Mouse (Mus musculus) bone marrow, adult 2 months (tissue): Measurements from ENCODE around the gene Kif14. TPM values are rescaled to one million over a fixed set of nuclear protein-coding genes. Genes with fewer than 3 reads are reported as not detected.

Experiments used
- H3K27ac ChIP-seq: fragments of 200-500 bp; 2 replicates; pipeline ENCODE4 v1.5.1; 2012; ENCODE audit warnings: low read depth, mild to moderate bottlenecking, control low read depth, inconsistent platforms, low read length; ENCODE audit not compliant: control insufficient read depth, poor library complexity, insufficient read depth
- H3K4me1 ChIP-seq: fragments of 200-500 bp; 2 replicates; pipeline ENCODE4 v1.6.1; 2011; ENCODE audit warnings: low read length; ENCODE audit not compliant: control insufficient read depth, insufficient read depth
- H3K4me3 ChIP-seq: fragments of 200-500 bp; replicated peaks from 2 replicates; pipeline ENCODE3; 2011; ENCODE audit warnings: mild to moderate bottlenecking, low read depth, low read length, control low read depth; ENCODE audit not compliant: control insufficient read depth
- CTCF ChIP-seq: fragments of 200-500 bp; IDR thresholded peaks from 2 replicates; pipeline ENCODE4 v1.5.1; 2011; ENCODE audit warnings: low read length, control low read depth; ENCODE audit not compliant: control insufficient read depth, insufficient read depth
- POLR2A ChIP-seq: fragments of 200-500 bp; IDR thresholded peaks from 2 replicates; pipeline ENCODE4 v1.6.1; 2011; ENCODE audit warnings: low read depth, mild to moderate bottlenecking, control low read depth, low read length, borderline replicate concordance; ENCODE audit not compliant: control insufficient read depth
- WGBS: fragments of 180-500 bp; shearing (Covaris S2); methylation state at CpG from one replicate; pipeline ENCODE4 v1.1.7; 2018; 5-methylcytosine and 5-hydroxymethylcytosine counted together
- polyA plus RNA-seq: library from polyadenylated mRNA; stranded (reverse); fragments of >200 nt; gene quantifications from 2 replicates; pipeline ENCODE4 v1.2.4, GENCODE M21; 2011; ENCODE audit warnings: low replicate concordance; ENCODE audit not compliant: missing spikeins, insufficient read depth, insufficient read length

The Kif14 gene
- polyA plus RNA-seq, 1 experiment: 15.0 TPM

DNA sequence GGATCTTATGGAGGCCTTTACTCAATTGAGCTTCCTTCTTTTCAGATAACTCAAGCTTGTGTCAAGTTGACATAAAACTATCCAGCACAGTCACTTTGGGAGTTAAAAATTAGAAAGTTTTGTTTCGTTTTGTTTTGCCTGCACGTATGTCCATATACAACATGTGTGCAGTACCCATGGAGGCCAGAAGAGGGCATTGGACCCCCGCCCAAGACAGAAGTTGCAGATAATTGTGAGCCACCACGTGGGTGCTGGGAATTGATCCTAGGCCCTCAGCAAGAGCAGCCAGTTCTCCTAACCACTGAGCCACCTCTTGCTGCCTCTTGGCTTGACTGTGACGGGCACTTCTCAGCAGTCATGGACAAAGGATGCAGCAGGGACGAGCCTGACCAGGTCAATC is 70.8 kb downstream of the Kif14 start:
- Histone ChIP-seq H3K4me3 (no peak overlapping the region), H3K4me1 (no peaks in the 10 kb centered on the region), H3K27ac (no peak overlapping the region)
- TF ChIP-seq POLR2A: no peak
- TF ChIP-seq CTCF: 0 out of 2 replicates have a peak, but pooled peaks have one; percentile 17
- WGBS: 84% methylated on average over 6 of the region's 6 CpGs

DNA sequence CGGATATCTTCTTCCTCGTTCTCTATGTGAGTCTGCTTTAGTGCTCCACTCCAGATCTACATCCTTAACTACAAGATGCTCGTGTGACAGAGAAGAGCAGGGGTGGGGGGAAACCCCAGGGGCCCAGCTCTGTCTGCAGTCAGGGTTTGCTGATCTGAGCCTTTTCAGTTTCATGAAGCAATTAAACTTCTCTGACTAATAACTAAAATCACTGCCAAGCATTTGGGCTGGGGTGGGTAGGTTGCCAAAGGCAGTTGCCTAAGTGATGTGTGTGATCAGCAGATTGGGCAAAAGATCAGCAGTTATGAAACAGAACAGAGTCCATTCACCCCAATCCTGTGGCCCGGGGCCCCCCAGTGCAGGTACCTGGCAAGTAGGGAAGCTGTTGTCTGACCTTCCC is 72.1 kb downstream of the Kif14 start:
- 74% methylated on average over 4 of the region's 4 CpGs for WGBS
- Histone ChIP-seq H3K4me3 (no peak overlapping the region), H3K27ac (no peak overlapping the region), H3K4me1 (no peaks in the 10 kb centered on the region)
- TF ChIP-seq CTCF (no peak), POLR2A (no peak)

GRCm38 (mm10) chr1:136540407-136540895 is 74.3 kb downstream of the Kif14 start:
- TF ChIP-seq POLR2A (no peak), CTCF (no peak)
- no peak overlapping the region for H3K4me3 ChIP-seq
- 65% methylated on average over 9 of the region's 9 CpGs for WGBS
- H3K27ac ChIP-seq: no peak overlapping the region
- H3K4me1 ChIP-seq: no peaks in the 10 kb centered on the region

- no peak overlapping the region for H3K27ac ChIP-seq
- H3K4me1 ChIP-seq: no peaks in the 10 kb centered on the region
- 75% methylated on average over 12 of the region's 12 CpGs for WGBS
- no peak for TF ChIP-seq CTCF
- no peak for TF ChIP-seq POLR2A
- no peak overlapping the region for H3K4me3 ChIP-seq
Measured at GRCm38 (mm10) chr1:136541618-136542376, 75.7 kb downstream of the Kif14 start.

- TF ChIP-seq POLR2A (no peak), CTCF (no peak)
- no peak overlapping the region for H3K27ac ChIP-seq
- no peak overlapping the region for H3K4me3 ChIP-seq
- 83% methylated on average over 7 of the region's 7 CpGs for WGBS
- no peaks in the 10 kb centered on the region for H3K4me1 ChIP-seq
Measured at GRCm38 (mm10) chr1:136543920-136544319, 77.8 kb downstream of the Kif14 start.

- TF ChIP-seq CTCF (no peak), POLR2A (no peak)
- no peak overlapping the region; the same call in 1 of the 2 replicates for H3K27ac ChIP-seq
- H3K4me3 ChIP-seq: no peak overlapping the region
- H3K4me1 ChIP-seq: no peaks in the 10 kb centered on the region
- 70% methylated on average over 2 of the region's 2 CpGs for WGBS
Measured at GRCm38 (mm10) chr1:136547068-136547467, 80.9 kb downstream of the Kif14 start.

- Histone ChIP-seq H3K27ac (no peak overlapping the region), H3K4me1 (no peaks in the 10 kb centered on the region), H3K4me3 (no peak overlapping the region)
- WGBS: 89% methylated on average over 6 of the region's 6 CpGs
- TF ChIP-seq CTCF (no peak), POLR2A (no peak)
Measured at GRCm38 (mm10) chr1:136550285-136550684, 84.1 kb downstream of the Kif14 start.

DNA sequence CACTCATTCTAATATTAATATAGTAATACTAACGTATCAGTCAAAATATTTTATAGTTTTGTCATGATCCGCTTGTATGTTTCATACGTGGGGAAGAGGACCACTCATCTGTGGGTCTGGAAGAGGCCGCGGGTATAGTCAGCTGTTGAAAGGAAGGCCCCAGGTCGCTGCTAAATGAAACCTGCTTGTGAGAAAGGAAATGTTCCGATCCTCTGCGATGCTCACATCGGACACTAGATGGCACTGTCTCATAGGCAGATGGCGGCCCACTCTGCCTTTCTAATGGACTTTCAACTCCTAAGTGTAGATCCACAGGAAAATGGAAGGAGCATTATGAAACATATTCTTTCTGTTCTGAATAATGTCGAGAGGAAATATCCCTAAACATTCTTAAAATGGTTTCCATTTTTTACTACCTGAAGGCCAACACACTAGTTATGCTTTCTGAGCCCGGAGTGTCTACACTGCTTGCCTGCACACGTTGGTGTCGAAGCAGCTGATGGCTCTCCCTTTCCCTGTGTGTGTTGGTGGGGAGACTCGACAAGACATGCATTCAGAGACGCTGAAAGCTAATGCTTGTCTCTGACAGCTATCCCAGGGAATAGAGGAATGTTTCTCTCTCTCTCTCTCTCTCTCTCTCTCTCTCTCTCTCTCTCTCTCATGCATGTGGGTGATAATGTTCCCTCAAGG is 84.9 kb downstream of the Kif14 start:
- 26% methylated on average over 16 of the region's 16 CpGs for WGBS
- Histone ChIP-seq H3K4me1 (no peaks in the 10 kb centered on the region), H3K27ac (no peak overlapping the region), H3K4me3 (no peak overlapping the region)
- TF ChIP-seq POLR2A: no peak
- TF ChIP-seq CTCF: peak; percentile 98

DNA sequence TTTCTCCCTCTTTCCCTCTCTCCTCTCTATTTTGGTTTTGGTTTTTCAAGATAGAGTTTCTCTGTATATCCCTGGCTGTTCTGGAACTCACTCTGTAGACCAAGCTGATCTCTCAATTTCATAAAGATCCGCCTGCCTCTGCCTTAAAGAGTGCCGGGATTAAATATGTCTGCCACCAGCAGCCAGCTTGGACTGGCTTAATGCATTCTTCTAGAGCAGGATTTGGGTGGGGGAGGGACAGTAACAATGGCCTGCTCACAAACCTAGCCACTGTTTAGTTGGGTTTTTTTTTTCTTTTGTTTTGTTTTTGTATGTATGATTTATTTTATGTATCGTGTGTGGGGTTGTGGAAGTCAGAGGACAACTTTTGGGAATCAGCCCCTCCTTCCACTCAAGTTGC is 88.5 kb downstream of the Kif14 start:
- WGBS: 84% methylated on average over 3 of the region's 3 CpGs
- Histone ChIP-seq H3K4me3 (no peak overlapping the region), H3K4me1 (no peaks in the 10 kb centered on the region), H3K27ac (no peak overlapping the region)
- TF ChIP-seq POLR2A: no peak
- TF ChIP-seq CTCF: no peak
